9 mouse cellular contexts compared by ENCODE assay signal in genomic region chr6:35297001-35297400, GRCm38 (mm10). TPM values are rescaled to one million over a fixed set of nuclear protein-coding genes. Genes with fewer than 3 reads are reported as not detected.
DNase-seq lines count a peak whose midpoint lies in the region; ATAC-seq and TF ChIP-seq lines count a peak whose summit lies in the region.
"Had no signal": no experiment of that assay in that cellular context is flagged by ENCODE, and none has a peak within 500 bp of the region (broad histone marks: within the 10 kb centered on the region; RNA-seq: fewer than 3 reads in every experiment).

No protein-coding gene starts in this region.

- no peak for TF ChIP-seq CTCF in cerebellum, adult 2 months (IDR thresholded peaks at IDR 0.05; ENCODE audit: borderline replicate concordance, insufficient read depth, low read depth, low read length)
- no peak for TF ChIP-seq CTCF in liver, embryonic 14.5 days (IDR thresholded peaks at IDR 0.05; ENCODE audit: low read depth)
- TF ChIP-seq CTCF in lung, embryonic 14.5 days (IDR thresholded peaks at IDR 0.05; ENCODE audit: low read depth) = no peak

- no peak overlapping the region for H3K4me3 ChIP-seq in cerebellum, adult 2 months (replicated peaks; ENCODE audit: insufficient read depth, low read depth, low read length)
- H3K4me3 ChIP-seq in liver, embryonic 14.5 days (ENCODE audit: insufficient read depth in 1 of 2, low read depth in 2 of 2, low read length in 2 of 2) = no peak overlapping the region
- no peak overlapping the region for H3K4me3 ChIP-seq in liver, embryonic 11.5 days (ENCODE audit: low read depth, low read length)
- H3K4me3 ChIP-seq in heart, embryonic 16.5 days (ENCODE audit: low read length) = no peak overlapping the region
- no peak overlapping the region for H3K4me3 ChIP-seq in lung, embryonic 14.5 days (ENCODE audit: low read depth, low read length)
- H3K4me3 ChIP-seq: megakaryocyte, embryonic 14.5 days had no signal

- peak; percentile 31 to 52 for DNase-seq in cerebellum, adult 2 months
- DNase-seq in cerebellum, adult 9-10 months = no peak
- DNase-seq in liver, embryonic 14.5 days (ENCODE audit: low read depth in 3 of 3, low spot score in 3 of 3) = no peak
- no peak for DNase-seq in liver, embryonic 11.5 days (ENCODE audit: low spot score)
- DNase-seq in lung, embryonic 14.5 days = peak; percentile 11
- DNase-seq in yolk sac, embryonic 10.5 days (ENCODE audit: low spot score) = no peak
- no peak for DNase-seq in thymus, postnatal 4 days

- H3K9me3 ChIP-seq in liver, embryonic 14.5 days (ENCODE audit: control insufficient read depth, low read length) = no peaks in the 10 kb centered on the region
- H3K9me3 ChIP-seq in liver, embryonic 11.5 days (ENCODE audit: control insufficient read depth, low read length) = no peaks in the 10 kb centered on the region
- no peaks in the 10 kb centered on the region for H3K9me3 ChIP-seq in heart, embryonic 16.5 days (replicated peaks; ENCODE audit: control insufficient read depth, low read length)
- H3K9me3 ChIP-seq in lung, embryonic 14.5 days (ENCODE audit: low read depth, low read length) = no peaks in the 10 kb centered on the region
- H3K9me3 ChIP-seq: megakaryocyte, embryonic 14.5 days had no signal

- H3K4me2 ChIP-seq in liver, embryonic 14.5 days (ENCODE audit: low read depth) = no peak overlapping the region
- no peak overlapping the region for H3K4me2 ChIP-seq in liver, embryonic 11.5 days
- H3K4me2 ChIP-seq in heart, embryonic 16.5 days (ENCODE audit: low read depth, low read length) = no peak overlapping the region
- no peak overlapping the region for H3K4me2 ChIP-seq in lung, embryonic 14.5 days

- H3K27ac ChIP-seq in cerebellum, adult 2 months (ENCODE audit: insufficient read depth, low read length) = no peak overlapping the region
- no peak overlapping the region for H3K27ac ChIP-seq in liver, embryonic 14.5 days
- H3K27ac ChIP-seq in liver, embryonic 11.5 days (ENCODE audit: low read depth, low read length) = no peak overlapping the region
- H3K27ac ChIP-seq in heart, embryonic 16.5 days (ENCODE audit: low read length) = peak overlapping the region; percentile 20; the same call in 1 of the 2 replicates
- H3K27ac ChIP-seq in lung, embryonic 14.5 days (ENCODE audit: low read depth) = no peak overlapping the region

- peaks cover 7% of the 10 kb centered on the region; the same call in 1 of the 2 replicates for H3K4me1 ChIP-seq in cerebellum, adult 2 months (ENCODE audit: control insufficient read depth, insufficient read depth, low read length)
- H3K4me1 ChIP-seq in liver, embryonic 14.5 days (replicated peaks; ENCODE audit: control insufficient read depth in 2 of 2, insufficient read depth in 2 of 2, low read length in 1 of 2) = peaks cover 0 to 4% of the 10 kb centered on the region in 2 experiments; a peak in 1 of 4 replicates
- no peaks in the 10 kb centered on the region for H3K4me1 ChIP-seq in liver, embryonic 11.5 days (replicated peaks; ENCODE audit: control insufficient read depth, insufficient read depth, low read length)
- peaks cover 20% of the 10 kb centered on the region for H3K4me1 ChIP-seq in heart, embryonic 16.5 days (ENCODE audit: control insufficient read depth, insufficient read depth, low read length)
- H3K4me1 ChIP-seq in lung, embryonic 14.5 days (ENCODE audit: insufficient read depth) = no peaks in the 10 kb centered on the region

- H3K36me3 ChIP-seq in liver, embryonic 14.5 days (replicated peaks; ENCODE audit: control insufficient read depth, insufficient read depth, low read depth) = no peaks in the 10 kb centered on the region
- no peaks in the 10 kb centered on the region for H3K36me3 ChIP-seq in liver, embryonic 11.5 days (ENCODE audit: control insufficient read depth, insufficient read depth, low read length)
- no peaks in the 10 kb centered on the region for H3K36me3 ChIP-seq in heart, embryonic 16.5 days (ENCODE audit: control insufficient read depth, insufficient read depth)
- no peaks in the 10 kb centered on the region for H3K36me3 ChIP-seq in lung, embryonic 14.5 days (ENCODE audit: insufficient read depth)

- H3K9ac ChIP-seq in liver, embryonic 14.5 days (replicated peaks) = no peak overlapping the region
- H3K9ac ChIP-seq in liver, embryonic 11.5 days (ENCODE audit: low read depth, low read length) = no peak overlapping the region
- no peak overlapping the region for H3K9ac ChIP-seq in heart, embryonic 16.5 days (ENCODE audit: low read length)
- H3K9ac ChIP-seq in lung, embryonic 14.5 days = no peak overlapping the region

- 10% methylated on average over 2 of the region's 2 CpGs for whole genome bisulfite sequencing in cerebellum, adult 2 months
- 48% methylated on average over 2 of the region's 2 CpGs for WGBS in liver, embryonic 14.5 days (ENCODE audit: insufficient replicate concordance)
- WGBS in liver, embryonic 11.5 days = 63% methylated on average over 2 of the region's 2 CpGs
- WGBS in heart, embryonic 16.5 days = 52% methylated on average over 2 of the region's 2 CpGs
- 32% methylated on average over 2 of the region's 2 CpGs for WGBS in lung, embryonic 14.5 days

- H3K27me3 ChIP-seq in cerebellum, adult 2 months (ENCODE audit: control insufficient read depth, insufficient read depth, low read length) = no peaks in the 10 kb centered on the region
- H3K27me3 ChIP-seq in liver, embryonic 14.5 days (ENCODE audit: control insufficient read depth, insufficient read depth, low read length) = no peaks in the 10 kb centered on the region
- H3K27me3 ChIP-seq in liver, embryonic 11.5 days (replicated peaks; ENCODE audit: control insufficient read depth, insufficient read depth, low read length) = no peaks in the 10 kb centered on the region
- no peaks in the 10 kb centered on the region for H3K27me3 ChIP-seq in heart, embryonic 16.5 days (ENCODE audit: control insufficient read depth, insufficient read depth, low read length)
- H3K27me3 ChIP-seq in lung, embryonic 14.5 days (ENCODE audit: insufficient read depth, low read length) = no peaks in the 10 kb centered on the region

- no peak for TF ChIP-seq POLR2A in cerebellum, adult 2 months (IDR thresholded peaks at IDR 0.05; ENCODE audit: borderline replicate concordance, insufficient read depth, low read length)

- ATAC-seq in liver, embryonic 14.5 days (ENCODE audit: insufficient read depth) = 0 out of 2 replicates have a peak, but pooled peaks have one; percentile 18
- ATAC-seq in liver, embryonic 11.5 days (replicated peaks; ENCODE audit: low FRiP score) = no peak
- 0 out of 2 replicates have a peak, but pooled peaks have one; percentile 30 for ATAC-seq in heart, embryonic 16.5 days (replicated peaks; ENCODE audit: extremely low read depth, insufficient read depth, low FRiP score)
- no peak for ATAC-seq in lung, embryonic 14.5 days (ENCODE audit: insufficient read depth)

- no peak for TF ChIP-seq EP300 in liver, embryonic 14.5 days (IDR thresholded peaks at IDR 0.05; ENCODE audit: low read depth)

RNA-seq across cellular contexts. Expression of gene Slc13a4, which starts 10.9 kb away (rescaled TPM):
- 4.9 and 9.8 TPM in 2 replicates for polyA plus RNA-seq in cerebellum, adult 2 months (2012; rRNA removed)
- polyA plus RNA-seq in liver, embryonic 14.5 days (2012; rRNA removed) = 0.03 and 0.04 TPM in 2 replicates
- polyA plus RNA-seq in liver, embryonic 14.5 days (2014; fragmentation: Nextera tagmentation; extraction: Ambion mirVana) = 0.09 and 0.22 TPM in 2 replicates
- polyA plus RNA-seq in liver, embryonic 11.5 days (2014; fragmentation: Nextera tagmentation; extraction: Ambion mirVana) = 0.15 and 0.31 TPM in 2 replicates
- polyA plus RNA-seq in heart, embryonic 16.5 days (2015; fragmentation: Nextera tagmentation; extraction: Ambion mirVana) = 0.50 and 0.54 TPM in 2 replicates
- polyA plus RNA-seq in lung, embryonic 14.5 days (2014; fragmentation: Nextera tagmentation; extraction: Ambion mirVana) = 0.12 and 0.24 TPM in 2 replicates

RNA-seq across cellular contexts. Expression of gene Fam180a, which starts 28.9 kb away (rescaled TPM):
- polyA plus RNA-seq in cerebellum, adult 2 months (2012; rRNA removed) = 0.74 and 0.93 TPM in 2 replicates
- 0.02 and 0.03 TPM in 2 replicates for polyA plus RNA-seq in liver, embryonic 14.5 days (2012; rRNA removed)
- polyA plus RNA-seq in liver, embryonic 14.5 days (2014; fragmentation: Nextera tagmentation; extraction: Ambion mirVana) = 0.11 and 0.23 TPM in 2 replicates
- polyA plus RNA-seq in liver, embryonic 11.5 days (2014; fragmentation: Nextera tagmentation; extraction: Ambion mirVana) = not detected in 2 replicates
- polyA plus RNA-seq in heart, embryonic 16.5 days (2015; fragmentation: Nextera tagmentation; extraction: Ambion mirVana) = 1.2 and 1.3 TPM in 2 replicates
- polyA plus RNA-seq in lung, embryonic 14.5 days (2014; fragmentation: Nextera tagmentation; extraction: Ambion mirVana) = 0.74 and 1.1 TPM in 2 replicates

Comparison
In these comparisons a context has a peak if more than half of its experiments do, and no peak if none do; other contexts are left out.
1. DNase-seq: peak in cerebellum, adult 2 months (2 of 2) and lung, embryonic 14.5 days (single experiment); none in cerebellum, adult 9-10 months (single experiment), liver, embryonic 14.5 days (0 of 3), liver, embryonic 11.5 days (single experiment), yolk sac, embryonic 10.5 days (single experiment) and thymus, postnatal 4 days (single experiment).
2. ATAC-seq: peak in liver, embryonic 14.5 days (single experiment) and heart, embryonic 16.5 days (single experiment); none in liver, embryonic 11.5 days (single experiment) and lung, embryonic 14.5 days (single experiment).